Mouse (Mus musculus) liver, embryonic 11.5 days (tissue): ENCODE results near the gene Rbm10. TPM values are rescaled to one million over a fixed set of nuclear protein-coding genes. Genes with fewer than 3 reads are reported as not detected.

ENCODE experiments used
- ATAC-seq: fragments of 200-750 bp; cut with Nextera tagmentation; replicated peaks from 2 replicates; pipeline ENCODE4 v1.8.0; 2017; ENCODE audit warnings: moderate number of reproducible peaks, mild to moderate bottlenecking, moderate TSS enrichment, moderate library complexity; ENCODE audit not compliant: low FRiP score
- DNase-seq: peaks from one replicate; pipeline ENCODE4 v3.0.0-alpha.2; 2017; ENCODE audit warnings: low spot score
- H3K27ac ChIP-seq: fragments of 300-500 bp; sonication (generic); 2 replicates; pipeline ENCODE4 v1.5.1; 2014; ENCODE audit warnings: mild to moderate bottlenecking, low read depth, low read length, control low read depth
- H3K27me3 ChIP-seq: fragments of 300-500 bp; sonication (generic); replicated peaks from 2 replicates; pipeline ENCODE4 v1.6.1; 2014; ENCODE audit warnings: low read length, mixed read lengths; ENCODE audit not compliant: control insufficient read depth, insufficient read depth
- H3K36me3 ChIP-seq: fragments of 300-500 bp; sonication (generic); 2 replicates; pipeline ENCODE4 v1.6.1; 2014; ENCODE audit warnings: mild to moderate bottlenecking, low read length, moderate library complexity, mixed read lengths; ENCODE audit not compliant: control insufficient read depth, insufficient read depth
- H3K4me1 ChIP-seq: fragments of 300-500 bp; sonication (generic); replicated peaks from 2 replicates; pipeline ENCODE4 v1.6.1; 2014; ENCODE audit warnings: low read length, mixed read lengths; ENCODE audit not compliant: control insufficient read depth, insufficient read depth
- H3K4me2 ChIP-seq: fragments of 300-500 bp; sonication (generic); 2 replicates; pipeline ENCODE4 v1.6.1; 2014; ENCODE audit warnings: mild to moderate bottlenecking, control low read depth, moderate library complexity
- H3K4me3 ChIP-seq: fragments of 300-500 bp; sonication (generic); 2 replicates; pipeline ENCODE4 v1.5.1; 2014; ENCODE audit warnings: low read depth, low read length, control low read depth
- H3K9ac ChIP-seq: fragments of 300-500 bp; sonication (generic); 2 replicates; pipeline ENCODE4 v1.6.1; 2014; ENCODE audit warnings: low read depth, low read length, control low read depth
- H3K9me3 ChIP-seq: fragments of 300-500 bp; sonication (generic); 2 replicates; pipeline ENCODE4 v1.6.1; 2016; ENCODE audit warnings: low read length, inconsistent platforms, mixed read lengths; ENCODE audit not compliant: control insufficient read depth
- WGBS: fragments of 180-500 bp; shearing (Covaris S2); extraction: QIAGEN DNeasy Blood & Tissue Kit; methylation state at CpG from one replicate; pipeline ENCODE4 v1.1.7; 2014; 5-methylcytosine and 5-hydroxymethylcytosine counted together
- polyA plus RNA-seq: library from polyadenylated mRNA; unstranded; fragments of >200 nt; fragmentation: Nextera tagmentation; extraction: Ambion mirVana; gene quantifications from 2 replicates; pipeline ENCODE4 v1.2.1, GENCODE M21; 2014

The Rbm10 gene
- polyA plus RNA-seq, 1 experiment from 2014 or later: 65.5 TPM

DNA sequence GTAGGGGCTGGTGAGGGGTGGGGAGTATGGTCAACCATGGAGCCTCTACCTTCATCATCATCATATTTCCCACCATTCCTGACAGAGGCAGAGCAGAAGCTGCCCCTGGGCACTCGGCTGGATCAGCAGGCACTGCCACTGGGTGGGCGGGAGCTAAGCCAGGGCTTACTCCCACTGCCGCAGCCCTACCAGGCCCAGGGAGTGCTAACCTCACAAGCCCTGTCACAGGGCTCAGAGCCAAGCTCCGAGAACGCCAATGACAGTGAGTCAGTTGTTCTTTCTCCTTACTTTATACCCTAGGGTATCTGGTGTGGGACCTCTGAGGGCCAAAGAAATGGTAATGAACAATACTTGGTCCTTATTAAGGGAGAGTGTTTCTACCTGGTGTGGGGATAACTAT is 27.5 kb downstream of the Rbm10 start:
- DNase-seq (no peak), ATAC-seq (no peak)
- no peak overlapping the region for H3K4me3 ChIP-seq
- WGBS: 79% methylated on average over 5 of the region's 5 CpGs
- no peaks in the 10 kb centered on the region for H3K4me1 ChIP-seq
- no peaks in the 10 kb centered on the region for H3K9me3 ChIP-seq
- no peak overlapping the region for H3K4me2 ChIP-seq
- no peak overlapping the region for H3K27ac ChIP-seq
- peaks cover 10% of the 10 kb centered on the region; the same call in 1 of the 2 replicates for H3K36me3 ChIP-seq
- H3K27me3 ChIP-seq: no peaks in the 10 kb centered on the region
- no peak overlapping the region for H3K9ac ChIP-seq

DNA sequence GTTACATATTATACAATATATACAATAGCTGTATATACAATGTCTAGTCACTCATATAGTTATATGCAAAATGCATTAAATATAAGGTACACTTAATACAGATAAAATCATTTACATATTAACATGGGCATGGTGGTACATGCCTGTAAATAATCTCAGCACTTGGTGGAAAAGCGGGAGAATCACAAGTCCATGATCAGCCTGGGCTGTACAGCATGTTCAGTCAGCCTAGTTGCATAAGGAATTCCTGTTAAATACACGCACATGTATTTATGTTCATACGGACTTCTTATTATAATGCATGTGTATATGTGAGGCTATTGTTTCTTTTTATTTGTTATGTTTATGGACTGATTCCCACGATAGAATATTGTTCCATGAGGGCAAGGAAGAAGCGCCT is 40.3 kb downstream of the Rbm10 start:
- Histone ChIP-seq H3K27me3 (no peaks in the 10 kb centered on the region), H3K4me1 (0 out of 2 replicates have a peak, but pooled peaks cover 2% of the 10 kb centered on the region), H3K4me3 (peak overlapping the region; percentile 64), H3K9me3 (no peaks in the 10 kb centered on the region), H3K4me2 (peak overlapping the region; percentile 75), H3K9ac (peak overlapping the region; percentile 30; the same call in 1 of the 2 replicates), H3K27ac (no peak overlapping the region), H3K36me3 (no peaks in the 10 kb centered on the region)
- WGBS: 26% methylated on average over 5 of the region's 5 CpGs
- ATAC-seq (no peak), DNase-seq (no peak)

DNA sequence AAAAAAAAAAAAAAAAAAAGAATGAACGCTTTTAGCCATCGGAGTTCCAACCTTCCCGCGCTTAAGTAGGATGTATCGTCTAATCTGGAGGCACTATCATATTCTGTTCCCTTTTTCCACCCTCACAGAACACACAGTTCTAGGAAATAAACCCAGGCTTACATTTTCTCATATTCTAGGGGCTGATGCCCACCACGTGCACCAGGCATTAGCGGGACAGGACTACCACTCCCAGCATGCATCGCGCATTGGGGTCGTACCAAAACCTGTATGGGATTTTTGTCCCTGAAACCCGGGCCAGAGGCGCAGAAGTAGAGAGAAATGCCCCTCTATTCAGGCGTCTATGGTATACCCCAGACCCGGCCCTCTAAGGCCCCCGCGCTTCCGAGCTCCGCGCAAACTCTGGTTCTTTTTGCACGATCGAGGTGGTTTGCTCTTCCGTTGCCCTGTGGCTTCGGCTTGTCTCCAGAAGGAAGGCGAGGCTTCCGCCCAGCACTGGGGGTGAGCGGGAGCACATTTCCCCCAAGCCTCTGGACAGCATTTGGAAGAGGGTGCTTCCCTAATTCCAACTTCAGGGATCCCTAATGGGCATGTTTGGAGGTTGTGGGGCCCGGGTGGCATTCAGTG is 40.8 kb downstream of the Rbm10 start, which contains the start of gene Uba1:
Gene Uba1, plus strand, starts transcription at position 301 of the 627 bp plus-strand sequence.
- peak within 1 kb of the TSS; percentile 70 for H3K9ac ChIP-seq
- 11% methylated on average over 27 of the region's 27 CpGs for WGBS

DNA sequence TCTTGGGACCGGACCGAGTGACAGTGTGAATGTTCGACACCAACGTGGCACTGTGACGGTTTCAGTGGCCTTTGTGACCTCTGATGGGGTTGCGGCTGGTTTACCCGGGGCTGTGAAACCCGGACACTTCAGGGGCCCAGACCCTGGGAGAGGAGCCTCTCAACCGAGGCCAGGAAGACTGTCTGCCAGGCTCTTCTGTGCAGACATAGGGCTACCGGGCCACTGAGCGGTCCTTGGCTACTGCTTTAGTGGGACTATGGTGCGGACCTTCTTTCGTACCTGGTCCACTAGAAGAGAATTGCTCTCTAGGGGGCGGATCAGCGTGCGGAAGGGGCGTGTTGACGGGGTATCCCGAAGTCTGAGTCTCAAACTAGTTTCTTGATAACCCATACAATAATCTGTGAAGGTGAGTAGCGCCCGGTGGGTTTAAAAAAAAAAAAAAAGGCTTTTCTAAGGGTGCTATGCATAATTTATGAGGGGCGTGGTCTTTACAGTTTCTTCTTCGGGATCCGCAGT is 41.6 kb downstream of the Rbm10 start:
- no peaks in the 10 kb centered on the region for H3K27me3 ChIP-seq
- peak; percentile 42 for DNase-seq

More for the DNA sequence above, 40.8 kb downstream of the Rbm10 start, which contains the start of gene Uba1:
- H3K4me1 ChIP-seq: 0 out of 2 replicates have a peak, but pooled peaks cover 2% of the 10 kb centered on the region
- no peaks in the 10 kb centered on the region for H3K9me3 ChIP-seq
- peak; percentile 74 for DNase-seq
- peak; percentile 86 for ATAC-seq
- peak within 1 kb of the TSS; percentile 75 for H3K4me2 ChIP-seq
- no peaks in the 10 kb centered on the region for H3K27me3 ChIP-seq
- H3K4me3 ChIP-seq: peak within 1 kb of the TSS; percentile 64
- no peaks in the 10 kb centered on the region for H3K36me3 ChIP-seq
- H3K27ac ChIP-seq: peak within 1 kb of the TSS; percentile 40

DNA sequence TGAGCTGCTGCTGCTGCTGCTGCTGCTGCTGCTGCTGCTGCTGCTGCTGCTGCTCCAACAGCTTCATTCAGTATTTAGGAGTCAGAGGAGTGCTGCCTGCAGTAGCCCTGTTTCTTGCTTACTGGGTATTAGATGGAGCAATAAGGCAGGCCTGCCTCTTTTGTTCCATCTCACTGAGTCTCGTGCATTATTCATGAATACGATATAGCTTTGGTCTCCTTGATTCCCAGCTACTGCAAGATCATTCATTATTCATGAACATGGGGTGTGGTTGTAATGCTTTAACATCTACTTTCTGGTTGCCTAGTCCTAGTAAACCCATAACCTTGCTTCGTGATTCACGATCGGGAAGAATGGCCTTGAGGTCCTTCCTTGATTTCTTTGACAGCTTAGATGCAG is 45.0 kb downstream of the Rbm10 start:
- Histone ChIP-seq H3K36me3 (no peaks in the 10 kb centered on the region; the same call in 1 of the 2 replicates), H3K4me3 (no peak overlapping the region; the same call in 1 of the 2 replicates), H3K27ac (no peak overlapping the region), H3K4me2 (no peak overlapping the region; the same call in 1 of the 2 replicates), H3K9me3 (no peaks in the 10 kb centered on the region), H3K4me1 (peaks cover 7% of the 10 kb centered on the region), H3K27me3 (no peaks in the 10 kb centered on the region), H3K9ac (no peak overlapping the region)
- ATAC-seq: no peak
- 27% methylated on average over 5 of the region's 5 CpGs for WGBS
- no peak for DNase-seq

More for the DNA sequence above, 41.6 kb downstream of the Rbm10 start:
- 14% methylated on average over 24 of the region's 24 CpGs for WGBS
- peak overlapping the region; percentile 64 for H3K4me3 ChIP-seq
- peak overlapping the region; percentile 70 for H3K9ac ChIP-seq
- H3K9me3 ChIP-seq: no peaks in the 10 kb centered on the region
- ATAC-seq: peak; percentile 10; the same call in 1 of the 2 replicates
- 0 out of 2 replicates have a peak, but pooled peaks cover 2% of the 10 kb centered on the region for H3K4me1 ChIP-seq
- peak overlapping the region; percentile 40; the same call in 1 of the 2 replicates for H3K27ac ChIP-seq
- H3K4me2 ChIP-seq: peak overlapping the region; percentile 75
- no peaks in the 10 kb centered on the region for H3K36me3 ChIP-seq

DNA sequence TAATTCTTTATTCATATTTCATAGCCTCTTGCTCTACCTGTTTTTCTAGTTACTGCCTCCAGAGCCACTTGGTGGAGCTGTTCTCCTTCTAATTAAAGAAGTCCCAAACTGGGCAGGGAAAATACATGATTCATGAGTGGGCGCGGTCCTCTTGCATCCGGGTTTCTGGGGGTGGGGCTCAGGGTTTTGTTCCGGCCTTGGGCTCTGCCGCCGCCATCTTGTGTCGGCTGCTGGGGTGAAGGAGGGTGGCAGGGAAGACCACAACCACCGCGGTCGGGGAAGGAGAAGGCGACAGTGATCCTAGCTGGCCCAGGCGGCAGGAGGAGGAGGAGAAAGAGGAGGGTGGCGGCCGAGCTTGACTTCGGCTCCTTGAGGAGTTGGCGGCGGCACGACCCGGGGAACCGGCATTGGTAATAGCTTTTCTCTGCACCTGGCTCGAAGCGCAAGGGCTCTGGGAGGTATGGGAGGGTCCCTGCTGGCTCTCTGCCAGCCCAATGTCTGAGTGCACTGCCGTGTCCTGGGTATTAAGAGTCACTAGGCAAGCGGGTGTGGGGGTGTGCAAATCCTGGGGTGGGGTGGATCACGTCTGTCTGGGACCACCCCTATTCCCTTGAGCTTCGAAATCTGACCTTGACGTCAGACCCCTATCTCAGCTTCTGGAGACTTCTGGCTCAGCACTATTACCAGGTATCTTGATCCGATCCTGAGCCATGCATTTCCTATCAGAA is 45.6 kb downstream of the Rbm10 start:
- ATAC-seq (peak; percentile 81), DNase-seq (peak; percentile 75)
- H3K4me1 ChIP-seq: peaks cover 7% of the 10 kb centered on the region
- H3K4me2 ChIP-seq: peak overlapping the region; percentile 74
- no peaks in the 10 kb centered on the region for H3K27me3 ChIP-seq
- H3K9me3 ChIP-seq: no peaks in the 10 kb centered on the region
- 11% methylated on average over 25 of the region's 28 CpGs for WGBS
- H3K4me3 ChIP-seq: peak overlapping the region; percentile 70
- peak overlapping the region; percentile 21; the same call in 1 of the 2 replicates for H3K27ac ChIP-seq
- H3K9ac ChIP-seq: peak overlapping the region; percentile 76
- no peaks in the 10 kb centered on the region; the same call in 1 of the 2 replicates for H3K36me3 ChIP-seq

DNA sequence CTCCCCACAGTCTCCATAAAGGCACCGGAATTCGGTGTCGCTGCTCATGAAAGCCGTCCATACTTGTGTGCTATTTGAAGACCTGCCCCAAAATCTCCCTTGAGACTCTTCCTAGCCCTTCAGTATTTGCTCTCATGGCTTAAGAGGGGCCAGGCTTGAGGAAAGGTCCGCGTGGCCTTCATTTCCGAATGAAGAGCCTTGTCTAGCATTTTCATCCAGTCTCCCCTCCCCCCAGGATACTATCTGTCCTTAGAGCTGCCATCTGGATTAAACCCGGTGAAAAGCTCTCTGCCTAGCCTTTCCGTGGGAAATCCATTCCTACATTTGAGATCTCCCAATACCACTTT is 46.1 kb downstream of the Rbm10 start:
- H3K9ac ChIP-seq: peak overlapping the region; percentile 76
- H3K4me1 ChIP-seq: peaks cover 7% of the 10 kb centered on the region
- 15% methylated on average over 9 of the region's 9 CpGs for WGBS
- 0 out of 2 replicates have a peak overlapping the region, but pooled peaks have one; percentile 21 for H3K27ac ChIP-seq
- H3K9me3 ChIP-seq: no peaks in the 10 kb centered on the region
- peak overlapping the region; percentile 74 for H3K4me2 ChIP-seq
- no peaks in the 10 kb centered on the region for H3K27me3 ChIP-seq
- H3K4me3 ChIP-seq: peak overlapping the region; percentile 70
- H3K36me3 ChIP-seq: peaks cover 1% of the 10 kb centered on the region; the same call in 1 of the 2 replicates
- ATAC-seq (0 out of 2 replicates have a peak, but pooled peaks have one; percentile 2), DNase-seq (no peak)

DNA sequence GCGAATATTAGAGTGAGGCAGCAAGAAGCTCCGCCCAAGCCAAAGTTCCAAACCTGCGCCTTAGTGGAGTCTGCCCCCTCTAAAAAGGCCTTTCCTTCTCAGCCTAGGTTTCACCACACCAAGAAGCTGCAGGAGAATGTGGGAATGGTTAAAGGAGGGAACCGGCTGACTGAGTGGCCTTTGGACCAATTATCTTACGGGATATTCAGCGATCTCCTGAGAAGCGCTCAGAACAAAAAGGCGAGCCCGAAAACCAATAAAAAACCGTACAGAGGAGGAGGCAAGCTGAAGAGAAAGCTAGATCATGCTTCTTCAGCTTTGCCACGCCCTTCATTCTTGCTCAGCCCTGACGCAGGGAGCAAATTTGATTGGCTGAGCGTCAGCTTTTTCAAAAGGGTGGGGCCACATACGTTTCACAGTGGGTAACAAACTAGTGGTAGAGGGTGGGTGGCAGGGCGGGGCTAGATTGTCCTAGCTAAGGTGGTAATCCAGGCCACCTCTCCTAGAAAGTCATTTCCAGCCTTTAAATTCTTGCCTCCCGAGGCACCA is 70.3 kb downstream of the Rbm10 start, which contains the start of gene Cdk16:
Gene Cdk16, plus strand, starts transcription at position 436 of the 549 bp plus-strand sequence.
- peaks cover 8% of the 10 kb centered on the region; the same call in 1 of the 2 replicates for H3K4me1 ChIP-seq
- peak within 1 kb of the TSS; percentile 91 for H3K9ac ChIP-seq
- H3K9me3 ChIP-seq: no peaks in the 10 kb centered on the region
- peak; percentile 64 for DNase-seq
- H3K27me3 ChIP-seq: no peaks in the 10 kb centered on the region
- peak within 1 kb of the TSS; percentile 80 for H3K4me2 ChIP-seq
- ATAC-seq: peak; percentile 93
- 15% methylated on average over 16 of the region's 16 CpGs for WGBS
- peak within 1 kb of the TSS; percentile 78 for H3K4me3 ChIP-seq
- H3K36me3 ChIP-seq: peaks cover under 1% of the 10 kb centered on the region; the same call in 1 of the 2 replicates
- H3K27ac ChIP-seq: peak within 1 kb of the TSS; percentile 91
